Mouse (Mus musculus) subcutaneous adipose tissue, adult 2 months (tissue): ENCODE data around the gene Vmn2r46. TPM values are rescaled to one million over a fixed set of nuclear protein-coding genes. Genes with fewer than 3 reads are reported as not detected.

Source experiments
- polyA plus RNA-seq: library from polyadenylated mRNA; depleted of rRNA; stranded (reverse); fragments of >200 nt; gene quantifications from 2 replicates; pipeline ENCODE4 v1.2.3, GENCODE M21; 2012; ENCODE audit warnings: low replicate concordance; rRNA removed

Vmn2r46 gene
- polyA plus RNA-seq, result not detected in 2 replicates

DNA sequence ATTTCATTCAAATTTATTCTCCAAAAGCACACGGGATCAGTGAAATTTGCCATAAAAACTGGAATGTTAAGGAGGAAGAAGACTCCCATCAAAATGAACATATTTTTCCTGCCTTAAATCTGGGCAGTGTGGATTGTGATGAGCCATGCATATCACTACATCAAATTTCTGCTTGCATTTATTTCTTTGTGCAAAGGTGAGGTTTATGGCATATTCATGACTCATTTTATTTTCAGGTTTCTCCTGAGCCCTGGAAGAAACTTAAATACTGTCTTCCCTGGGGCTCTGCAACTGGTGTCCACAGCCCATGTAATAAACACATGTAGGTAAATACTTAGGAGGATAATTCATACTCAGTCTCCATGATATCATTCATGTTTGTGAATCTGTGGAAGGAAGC is at the start of gene Vmn2r46:
TSS of gene Vmn2r46 (minus strand) at position 101 of the 400 bp plus-strand sequence.

Other genes starting within 250 kb of the Vmn2r46 start
- gene Vmn2r47, start 70.8 kb upstream of the Vmn2r46 start, polyA plus RNA-seq, result not detected in 2 replicates
- gene Vmn2r48, start 183.0 kb upstream of the Vmn2r46 start, polyA plus RNA-seq, result not detected in 2 replicates
- not detected in 2 replicates for gene Vmn2r49, start 221.7 kb upstream of the Vmn2r46 start, polyA plus RNA-seq